Mouse (Mus musculus): Measurements from ENCODE around the gene Tmem95. TPM values are rescaled to one million over a fixed set of nuclear protein-coding genes. Genes with fewer than 3 reads are reported as not detected.

Gene Tmem95
- total and polyA plus RNA-seq, 3 experiments, result not detected

DNA sequence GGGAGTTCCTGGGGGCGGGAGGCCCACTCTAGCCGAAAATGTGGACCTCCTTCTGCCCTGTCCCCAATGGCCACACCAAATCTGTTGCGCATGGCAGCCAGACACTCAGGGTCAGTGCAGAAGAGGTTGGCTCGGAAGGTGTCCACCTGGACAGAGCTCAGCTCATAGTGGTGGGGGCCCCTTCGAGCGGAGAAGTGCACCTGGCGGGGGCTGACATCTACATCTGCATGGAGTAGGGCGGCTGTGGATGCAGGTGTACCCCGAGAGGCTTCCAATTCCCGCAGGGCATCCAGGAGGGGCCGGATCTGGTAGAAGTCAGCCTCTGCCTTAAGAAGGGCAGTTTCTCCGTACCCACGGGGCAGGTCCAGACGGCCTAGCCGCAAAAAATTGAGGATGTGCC lies 1.9 kb upstream of the Tmem95 start:
- peaks cover 10 to 47% of the 10 kb centered on the region in 2 experiments for H3K36me3 ChIP-seq (replicated peaks in 1 of 2; ENCODE audit: control insufficient read depth in 1 of 2, insufficient read depth in 1 of 2, low read length in 1 of 2)
- in situ Hi-C loops (cut with MboI; ENCODE audit: low pct_ligation_motif_present, low pct_unique_long_range_greater_than_20kb, low sequenced_read_pairs) (loop anchor here (5.0 kb wide), 3 partner anchors 38 to 197 kb away; partner anchors contain the start of genes Fgf11 and Senp3), dilution Hi-C loops (cut with MboI; ENCODE audit: extremely low pct_ligation_motif_present, extremely low pct_unique_long_range_greater_than_20kb, low sequenced_read_pairs) (no loop called here)
- no peaks in the 10 kb centered on the region for H3K79me2 ChIP-seq (replicated peaks; ENCODE audit: control insufficient read depth, extremely low read depth, insufficient read depth, poor library complexity, severe bottlenecking)
- H3K9me3 ChIP-seq (replicated peaks; ENCODE audit: low read length), result peaks cover 10% of the 10 kb centered on the region
- no peak for TF ChIP-seq POLR2AphosphoS2 (IDR thresholded peaks at IDR 0.05; ENCODE audit: low read depth, low read length)
- no peak for TF ChIP-seq ETS1 (conservative IDR thresholded peaks at IDR 0.05; ENCODE audit: low read depth, low read length)
- no peak for TF ChIP-seq USF1 (IDR thresholded peaks at IDR 0.05; ENCODE audit: low read depth, low read length)
- TF ChIP-seq KAT2A (IDR thresholded peaks at IDR 0.05; ENCODE audit: insufficient replicate concordance, low read length), result no peak
- TF ChIP-seq SMC3 (IDR thresholded peaks at IDR 0.05; ENCODE audit: low read depth, low read length), result no peak
- TF ChIP-seq MAFK (IDR thresholded peaks at IDR 0.05; ENCODE audit: insufficient replicate concordance, low read length), result no peak
- no peak for TF ChIP-seq EP300 (IDR thresholded peaks at IDR 0.05; ENCODE audit: low read length)
- TF ChIP-seq JUN (IDR thresholded peaks at IDR 0.05; ENCODE audit: insufficient read depth, low read depth, low read length), result no peak
- no peak for TF ChIP-seq CTCF (conservative IDR thresholded peaks at IDR 0.05 in 1 of 2, IDR thresholded peaks at IDR 0.05 in 1 of 2; ENCODE audit: low read depth in 2 of 2, low read length in 2 of 2)
- no peak for TF ChIP-seq MYC (IDR thresholded peaks at IDR 0.05; ENCODE audit: low read depth, low read length)
- no peak for TF ChIP-seq MAZ (IDR thresholded peaks at IDR 0.05; ENCODE audit: low read depth, low read length)
- no peak for TF ChIP-seq ZC3H11A (IDR thresholded peaks at IDR 0.05; ENCODE audit: low read depth, low read length)
- TF ChIP-seq NELFE (IDR thresholded peaks at IDR 0.05; ENCODE audit: low read depth, low read length), result no peak
- TF ChIP-seq ZMIZ1 (IDR thresholded peaks at IDR 0.05; ENCODE audit: low read depth, low read length), result no peak
- no peak for TF ChIP-seq E2F4 (IDR thresholded peaks at IDR 0.05; ENCODE audit: insufficient replicate concordance, low read depth, low read length)
- TF ChIP-seq GABPA (IDR thresholded peaks at IDR 0.05; ENCODE audit: insufficient replicate concordance, low read depth, low read length), result no peak
- no peak for TF ChIP-seq IRF4 (IDR thresholded peaks at IDR 0.05; ENCODE audit: low read depth, low read length)
- TF ChIP-seq TCF12 (IDR thresholded peaks at IDR 0.05; ENCODE audit: low read depth, low read length), result no peak
- TF ChIP-seq MXI1 (IDR thresholded peaks at IDR 0.05; ENCODE audit: low read depth, low read length), result no peak
- no peaks in the 10 kb centered on the region for H3K27me3 ChIP-seq (replicated peaks)
- H3K27ac ChIP-seq (ENCODE audit: insufficient read depth, low read depth), result no peak overlapping the region
- DNase-seq (ENCODE audit: extremely low read depth), result no peak
- H3K4me2 ChIP-seq (ENCODE audit: insufficient read depth, low read depth, poor library complexity, severe bottlenecking), result peak overlapping the region; percentile 41
- no peak overlapping the region; the same call in 1 of the 2 replicates for H3K9ac ChIP-seq (ENCODE audit: insufficient read depth, low read depth)
- H3K4me3 ChIP-seq (replicated peaks in 1 of 3; ENCODE audit: low read depth in 2 of 3, low read length in 2 of 3, poor library complexity in 1 of 3), result peak overlapping the region in 1 of 3 experiments; percentile 74
- peaks cover 21 to 66% of the 10 kb centered on the region in 2 experiments for H3K4me1 ChIP-seq (ENCODE audit: control insufficient read depth in 1 of 2, insufficient read depth in 2 of 2)

DNA sequence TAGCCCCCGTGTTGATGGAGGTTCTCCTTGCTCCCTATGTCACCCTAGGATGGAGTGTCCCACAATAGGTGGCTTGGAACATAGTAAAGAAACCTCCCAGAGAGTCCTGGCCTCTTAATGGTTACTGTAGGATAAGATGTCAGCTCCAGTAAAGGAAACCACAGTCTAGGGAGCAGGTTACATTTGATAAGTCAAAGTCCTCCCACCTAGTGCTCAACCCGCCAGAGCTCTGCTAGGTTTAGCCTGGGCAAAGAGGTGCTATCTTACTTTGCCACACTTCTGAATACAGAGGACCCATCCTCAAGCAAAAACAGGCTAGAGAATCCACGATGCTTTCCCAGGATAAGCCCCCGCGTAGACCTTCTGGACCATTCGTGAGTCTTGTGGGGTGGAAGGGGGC lies 1.1 kb upstream of the Tmem95 start:
- Histone ChIP-seq H3K9me3 (replicated peaks; ENCODE audit: low read length) (peaks cover 8% of the 10 kb centered on the region), H3K4me3 (replicated peaks in 1 of 3; ENCODE audit: low read depth in 2 of 3, low read length in 2 of 3, poor library complexity in 1 of 3) (no peak overlapping the region), H3K36me3 (replicated peaks in 1 of 2; ENCODE audit: control insufficient read depth in 1 of 2, insufficient read depth in 1 of 2, low read length in 1 of 2) (peaks cover 4 to 39% of the 10 kb centered on the region in 2 experiments), H3K27ac (ENCODE audit: insufficient read depth, low read depth) (no peak overlapping the region), H3K4me2 (ENCODE audit: insufficient read depth, low read depth, poor library complexity, severe bottlenecking) (no peak overlapping the region), H3K4me1 (ENCODE audit: control insufficient read depth in 1 of 2, insufficient read depth in 2 of 2) (peaks cover 21 to 66% of the 10 kb centered on the region in 2 experiments), H3K27me3 (replicated peaks) (no peaks in the 10 kb centered on the region), H3K79me2 (replicated peaks; ENCODE audit: control insufficient read depth, extremely low read depth, insufficient read depth, poor library complexity, severe bottlenecking) (no peaks in the 10 kb centered on the region), H3K9ac (ENCODE audit: insufficient read depth, low read depth) (no peak overlapping the region)
- no peak for DNase-seq (ENCODE audit: extremely low read depth)
- TF ChIP-seq SMC3 (IDR thresholded peaks at IDR 0.05; ENCODE audit: low read depth, low read length) (no peak), ZKSCAN1 (IDR thresholded peaks at IDR 0.05; ENCODE audit: borderline replicate concordance, low read depth, low read length) (no peak), POLR2AphosphoS2 (IDR thresholded peaks at IDR 0.05; ENCODE audit: low read depth, low read length) (no peak), ZMIZ1 (IDR thresholded peaks at IDR 0.05; ENCODE audit: low read depth, low read length) (no peak), MAX (IDR thresholded peaks at IDR 0.05; ENCODE audit: low read length) (no peak), CTCF (conservative IDR thresholded peaks at IDR 0.05 in 1 of 2, IDR thresholded peaks at IDR 0.05 in 1 of 2; ENCODE audit: low read depth in 2 of 2, low read length in 2 of 2) (no peak), SIN3A (IDR thresholded peaks at IDR 0.05; ENCODE audit: low read length) (no peak), MXI1 (IDR thresholded peaks at IDR 0.05; ENCODE audit: low read depth, low read length) (no peak), BHLHE40 (IDR thresholded peaks at IDR 0.05; ENCODE audit: low read depth, low read length) (no peak), GABPA (IDR thresholded peaks at IDR 0.05; ENCODE audit: insufficient replicate concordance, low read depth, low read length) (no peak), USF2 (conservative IDR thresholded peaks at IDR 0.05; ENCODE audit: low read depth, low read length) (no peak), IRF4 (IDR thresholded peaks at IDR 0.05; ENCODE audit: low read depth, low read length) (no peak), UBTF (IDR thresholded peaks at IDR 0.05; ENCODE audit: low read depth, low read length) (no peak), TBP (conservative IDR thresholded peaks at IDR 0.05; ENCODE audit: low read depth, low read length) (no peak), CHD1 (IDR thresholded peaks at IDR 0.05; ENCODE audit: low read depth, low read length) (no peak), JUN (IDR thresholded peaks at IDR 0.05; ENCODE audit: insufficient read depth, low read depth, low read length) (no peak), EP300 (IDR thresholded peaks at IDR 0.05; ENCODE audit: low read length) (no peak)
- dilution Hi-C loops (cut with MboI; ENCODE audit: extremely low pct_ligation_motif_present, extremely low pct_unique_long_range_greater_than_20kb, low sequenced_read_pairs), result no loop called here
- in situ Hi-C loops (cut with MboI; ENCODE audit: low pct_ligation_motif_present, low pct_unique_long_range_greater_than_20kb, low sequenced_read_pairs), result loop anchor here (5.0 kb wide), 2 partner anchors 77 to 197 kb away; partner anchors contain the start of genes Fgf11 and Senp3

Data from CH12.LX (cell line).